Mouse (Mus musculus) lung, postnatal 10 days (tissue): ENCODE results near the gene Irgm2.

Experiments used
- DNase-seq: peaks from one replicate; pipeline ENCODE4 v3.0.0; 2021

Gene Irgm2

GRCm38 (mm10) chr11:58263516-58263915, 64.1 kb downstream of the Irgm2 start:
- DNase-seq = no peak

GRCm38 (mm10) chr11:58264546-58264945, 65.1 kb downstream of the Irgm2 start:
- no peak for DNase-seq

- no peak for DNase-seq
Observed at GRCm38 (mm10) chr11:58268285-58268684, 68.9 kb downstream of the Irgm2 start.
